Mouse (Mus musculus) liver, embryonic 14.5 days (tissue): ENCODE measurements around the gene Slc6a21. TPM values are rescaled to one million over a fixed set of nuclear protein-coding genes. Genes with fewer than 3 reads are reported as not detected.

Experiments used
- ATAC-seq: fragments of 200-750 bp; cut with Nextera tagmentation; 2 replicates; pipeline ENCODE4 v1.8.0; 2017; ENCODE audit warnings: moderate number of reproducible peaks, mild to moderate bottlenecking, moderate library complexity; ENCODE audit not compliant: insufficient read depth
- DNase-seq, 3 experiments: peaks; one replicate each; pipeline ENCODE4 v3.0.0-alpha.2; 2012 to 2013; ENCODE audit warnings: low read depth in 3 of 3, low spot score in 3 of 3
- H3K27ac ChIP-seq: fragments of 300-500 bp; sonication (generic); 2 replicates; pipeline ENCODE4 v1.5.1; 2014; ENCODE audit warnings: moderate library complexity, mild to moderate bottlenecking, control low read depth, inconsistent platforms
- H3K27me3 ChIP-seq: fragments of 300-500 bp; sonication (generic); 2 replicates; pipeline ENCODE4 v1.6.1; 2014; ENCODE audit warnings: mild to moderate bottlenecking, low read length, moderate library complexity; ENCODE audit not compliant: control insufficient read depth, insufficient read depth
- H3K36me3 ChIP-seq: fragments of 300-500 bp; sonication (generic); replicated peaks from 2 replicates; pipeline ENCODE4 v1.6.1; 2014; ENCODE audit warnings: low read depth; ENCODE audit not compliant: control insufficient read depth, insufficient read depth
- H3K4me1 ChIP-seq, 2 experiments: fragments of 200-500 bp in 1 of 2; fragments of 300-500 bp in 1 of 2; sonication (generic) in 1 of 2; replicated peaks; 2 replicates each; pipeline ENCODE4 v1.6.1; 2012 to 2014; ENCODE audit warnings: antibody characterized with exemption in 1 of 2, inconsistent platforms in 1 of 2, low read length in 1 of 2; ENCODE audit not compliant: control insufficient read depth in 2 of 2, insufficient read depth in 2 of 2
- H3K4me2 ChIP-seq: fragments of 300-500 bp; sonication (generic); 2 replicates; pipeline ENCODE4 v1.6.1; 2014; ENCODE audit warnings: low read depth, mild to moderate bottlenecking, control low read depth, moderate library complexity
- H3K4me3 ChIP-seq, 2 experiments: fragments of 200-500 bp in 1 of 2; fragments of 300-500 bp in 1 of 2; sonication (generic) in 1 of 2; 2 replicates each; pipeline ENCODE4 v1.5.1; 2012 to 2014; ENCODE audit warnings: low read depth in 2 of 2, low read length in 2 of 2, mild to moderate bottlenecking in 2 of 2, control low read depth in 1 of 2, inconsistent platforms in 1 of 2, moderate library complexity in 1 of 2; ENCODE audit not compliant: insufficient read depth in 1 of 2
- H3K9ac ChIP-seq: fragments of 300-500 bp; sonication (generic); replicated peaks from 2 replicates; pipeline ENCODE4 v1.6.1; 2014; ENCODE audit warnings: mild to moderate bottlenecking, control low read depth, moderate library complexity
- H3K9me3 ChIP-seq: fragments of 300-500 bp; sonication (generic); 2 replicates; pipeline ENCODE4 v1.6.1; 2016; ENCODE audit warnings: low read length, mixed read lengths; ENCODE audit not compliant: control insufficient read depth
- CTCF ChIP-seq: IDR thresholded peaks from 2 replicates; pipeline ENCODE4 v1.5.1; 2016; ENCODE audit warnings: antibody characterized with exemption, low read depth, control low read depth
- EP300 ChIP-seq: IDR thresholded peaks from 2 replicates; pipeline ENCODE4 v1.6.1; 2016; ENCODE audit warnings: antibody characterized with exemption, low read depth
- WGBS: fragments of 180-500 bp; shearing (Covaris S2); extraction: QIAGEN DNeasy Blood & Tissue Kit; methylation state at CpG from one replicate; pipeline ENCODE4 v1.1.7; 2014; ENCODE audit not compliant: insufficient replicate concordance; 5-methylcytosine and 5-hydroxymethylcytosine counted together
- polyA plus RNA-seq, 2 experiments: library from polyadenylated mRNA; depleted of rRNA in 1 of 2; stranded (reverse) in 1 of 2; unstranded in 1 of 2; fragments of >200 nt; fragmentation: Nextera tagmentation in 1 of 2; extraction: Ambion mirVana in 1 of 2; gene quantifications; 2 replicates each; pipeline versions ENCODE4 v1.2.1 to v1.2.3; 2012 to 2014

The Slc6a21 gene
- polyA plus RNA-seq, 2 experiments, result not detected

DNA sequence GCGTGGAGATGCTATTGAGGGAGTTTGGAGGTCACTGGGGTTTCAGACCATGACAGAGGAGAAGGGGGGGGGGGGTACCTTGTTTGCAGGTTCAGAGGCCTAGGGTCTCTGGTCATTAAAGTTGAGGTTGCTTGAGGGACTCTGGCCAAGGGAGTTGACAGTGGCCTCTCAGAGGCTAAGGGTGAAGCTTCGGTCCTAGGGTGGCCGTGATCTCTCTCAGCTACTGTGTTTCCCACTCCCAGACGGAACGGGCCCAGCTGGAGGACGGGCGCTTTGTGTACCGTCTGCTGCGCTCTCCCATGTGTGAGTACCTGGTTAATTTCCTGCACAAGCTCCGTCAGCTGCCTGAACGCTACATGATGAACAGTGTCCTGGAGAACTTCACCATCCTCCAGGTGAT, 45.4 kb upstream of the Slc6a21 start:
- H3K4me1 ChIP-seq, result peaks cover 0 to 14% of the 10 kb centered on the region in 2 experiments; a peak in 2 of 4 replicates
- no peaks in the 10 kb centered on the region for H3K36me3 ChIP-seq
- no peaks in the 10 kb centered on the region for H3K27me3 ChIP-seq
- H3K9ac ChIP-seq, result no peak overlapping the region
- DNase-seq, result no peak
- no peak overlapping the region for H3K4me3 ChIP-seq
- TF ChIP-seq CTCF (no peak), EP300 (no peak)
- H3K4me2 ChIP-seq, result no peak overlapping the region
- H3K9me3 ChIP-seq, result no peaks in the 10 kb centered on the region
- 77% methylated on average over 11 of the region's 11 CpGs for WGBS
- no peak overlapping the region for H3K27ac ChIP-seq
- ATAC-seq, result no peak

GRCm38 (mm10) chr7:45232716-45233465, 44.4 kb upstream of the Slc6a21 start:
- Histone ChIP-seq H3K27ac (no peak overlapping the region), H3K4me2 (no peak overlapping the region), H3K36me3 (no peaks in the 10 kb centered on the region), H3K9me3 (no peaks in the 10 kb centered on the region), H3K9ac (no peak overlapping the region), H3K4me3 (no peak overlapping the region), H3K4me1 (peaks cover 0 to 14% of the 10 kb centered on the region in 2 experiments; a peak in 2 of 4 replicates), H3K27me3 (no peaks in the 10 kb centered on the region)
- 49% methylated on average over 13 of the region's 13 CpGs for WGBS
- ATAC-seq (no peak), DNase-seq (no peak)
- TF ChIP-seq EP300 (no peak), CTCF (no peak)

DNA sequence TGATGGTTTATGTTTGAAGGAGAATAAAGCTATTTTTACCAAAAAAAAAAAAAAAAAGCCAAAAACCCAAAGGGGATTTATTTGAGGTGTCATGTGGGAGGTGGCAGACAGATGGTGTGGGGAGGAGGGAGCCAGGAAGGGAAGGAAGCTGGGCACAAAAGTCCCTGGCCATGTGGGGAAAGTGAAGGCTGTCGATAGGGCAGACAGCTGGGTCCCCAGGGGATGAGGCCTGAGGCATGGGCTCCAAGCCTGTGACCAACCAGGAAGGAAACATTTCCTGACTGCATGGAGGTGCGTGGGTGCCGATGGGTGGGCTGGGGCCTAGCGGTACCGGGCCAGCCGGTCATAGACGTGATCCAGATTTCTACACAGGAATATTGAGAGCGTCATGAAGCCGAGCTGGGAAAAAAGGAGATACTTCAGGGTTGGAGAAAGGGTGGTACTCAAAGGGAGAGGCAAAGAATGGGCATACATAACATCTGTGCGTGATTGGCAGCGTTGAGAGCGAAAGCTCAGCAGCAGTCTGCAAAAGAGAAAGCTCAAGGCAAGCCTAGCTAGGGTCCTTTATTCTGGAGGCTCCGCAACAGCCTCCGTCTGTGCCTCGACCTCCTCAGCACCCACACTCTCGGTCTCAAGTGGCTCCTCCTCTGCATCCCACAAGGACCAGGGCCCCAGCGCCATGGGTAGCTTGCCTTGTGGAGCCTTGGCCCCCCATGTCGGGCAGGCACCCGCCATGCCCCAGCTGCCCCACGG, 43.6 kb upstream of the Slc6a21 start:
- no peaks in the 10 kb centered on the region for H3K36me3 ChIP-seq
- ATAC-seq, result no peak
- H3K4me3 ChIP-seq, result no peak overlapping the region
- H3K4me1 ChIP-seq, result peaks cover 0 to 19% of the 10 kb centered on the region in 2 experiments; a peak in 2 of 4 replicates
- WGBS, result 56% methylated on average over 20 of the region's 20 CpGs
- H3K9me3 ChIP-seq, result no peaks in the 10 kb centered on the region
- no peak overlapping the region for H3K27ac ChIP-seq
- H3K4me2 ChIP-seq, result no peak overlapping the region
- H3K27me3 ChIP-seq, result no peaks in the 10 kb centered on the region
- no peak for DNase-seq
- TF ChIP-seq CTCF (no peak), EP300 (no peak)
- H3K9ac ChIP-seq, result no peak overlapping the region

DNA sequence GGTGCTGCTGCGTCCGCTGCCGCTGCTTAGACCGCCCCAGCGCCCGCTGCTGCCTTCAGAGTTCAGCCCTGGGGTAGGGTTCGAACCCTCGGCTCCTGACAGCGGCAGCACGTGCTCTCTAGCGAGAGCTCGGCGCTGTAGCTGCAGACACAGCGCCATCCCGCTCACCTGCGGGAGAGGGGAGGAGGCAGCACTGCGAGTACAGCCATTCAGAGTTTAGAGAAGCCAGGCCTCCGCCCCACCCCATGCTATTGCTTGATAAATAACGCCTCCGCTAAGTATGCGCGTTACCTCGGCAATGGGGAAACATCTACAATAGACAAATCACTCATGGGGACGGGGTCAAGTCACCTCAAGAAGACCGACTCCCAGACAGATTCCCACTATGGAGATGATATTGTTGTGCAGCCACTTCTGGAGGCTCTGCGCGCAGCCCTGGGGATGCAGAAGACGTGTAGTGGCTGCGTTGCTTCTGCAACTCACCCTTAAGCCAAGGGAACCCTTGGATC, 42.9 kb upstream of the Slc6a21 start:
- Histone ChIP-seq H3K4me1 (peaks cover 0 to 21% of the 10 kb centered on the region in 2 experiments; a peak in 2 of 4 replicates), H3K27me3 (no peaks in the 10 kb centered on the region), H3K9me3 (no peaks in the 10 kb centered on the region), H3K4me2 (peak overlapping the region; percentile 7), H3K27ac (no peak overlapping the region), H3K36me3 (no peaks in the 10 kb centered on the region), H3K9ac (no peak overlapping the region), H3K4me3 (no peak overlapping the region)
- ATAC-seq (no peak), DNase-seq (no peak)
- TF ChIP-seq CTCF (no peak), EP300 (no peak)
- 46% methylated on average over 29 of the region's 29 CpGs for WGBS
